Mouse (Mus musculus): ENCODE measurements at regions not wholly inside any gene's neighbourhood (a gene's known extent, or its start where the extent isn't known, plus 50 kb on each side); places are given as distances from the start of the nearest gene placed in this dataset.
A peak's percentile ranks its signal among the peaks of the same experiment; 100 is the strongest.

GRCm38 (mm10) chr9:47276303-47277005 lies 253.5 kb upstream of the Cadm1 start:
- peak; percentile 24 for DNase-seq (ENCODE audit: low spot score)

- DNase-seq (ENCODE audit: low spot score) = no peak
These were observed 250.6 kb upstream of the Cadm1 start for GRCm38 (mm10) chr9:47279410-47279809.

GRCm38 (mm10) chr9:47280146-47280545 lies 249.8 kb upstream of the Cadm1 start:
- DNase-seq (ENCODE audit: low spot score) = peak; percentile 10

GRCm38 (mm10) chr9:47280598-47280997 lies 249.4 kb upstream of the Cadm1 start:
- no peak for DNase-seq (ENCODE audit: low spot score)

- DNase-seq (ENCODE audit: low spot score) = no peak
These were observed 246.1 kb upstream of the Cadm1 start for GRCm38 (mm10) chr9:47283746-47284455.

- DNase-seq (ENCODE audit: low spot score) = no peak
These were observed 242.8 kb upstream of the Cadm1 start for GRCm38 (mm10) chr9:47286930-47287722.

GRCm38 (mm10) chr9:47288587-47289199 lies 241.3 kb upstream of the Cadm1 start:
- DNase-seq (ENCODE audit: low spot score) = no peak

- no peak for DNase-seq (ENCODE audit: low spot score)
These were observed 229.3 kb upstream of the Cadm1 start for GRCm38 (mm10) chr9:47300633-47301032.

GRCm38 (mm10) chr9:47307125-47307751 lies 222.7 kb upstream of the Cadm1 start:
- DNase-seq (ENCODE audit: low spot score) = no peak

GRCm38 (mm10) chr9:47307752-47308500 lies 222.0 kb upstream of the Cadm1 start:
- DNase-seq (ENCODE audit: low spot score) = no peak

GRCm38 (mm10) chr9:47313433-47313832 lies 216.5 kb upstream of the Cadm1 start:
- DNase-seq (ENCODE audit: low spot score) = peak; percentile 57

- no peak for DNase-seq (ENCODE audit: low spot score)
These were observed 215.7 kb upstream of the Cadm1 start for GRCm38 (mm10) chr9:47314236-47314635.

- no peak for DNase-seq (ENCODE audit: low spot score)
These were observed 209.6 kb upstream of the Cadm1 start for GRCm38 (mm10) chr9:47320345-47320744.

- DNase-seq (ENCODE audit: low spot score) = no peak
These were observed 208.7 kb upstream of the Cadm1 start for GRCm38 (mm10) chr9:47321106-47321789.

GRCm38 (mm10) chr9:47322293-47322692 lies 207.7 kb upstream of the Cadm1 start:
- no peak for DNase-seq (ENCODE audit: low spot score)

GRCm38 (mm10) chr9:47323051-47323450 lies 206.9 kb upstream of the Cadm1 start:
- no peak for DNase-seq (ENCODE audit: low spot score)

- DNase-seq (ENCODE audit: low spot score) = no peak
These were observed 202.4 kb upstream of the Cadm1 start for GRCm38 (mm10) chr9:47327575-47327974.

- peak; percentile 35 for DNase-seq (ENCODE audit: low spot score)
These were observed 197.0 kb upstream of the Cadm1 start for GRCm38 (mm10) chr9:47332929-47333328.

- DNase-seq (ENCODE audit: low spot score) = no peak
These were observed 191.8 kb upstream of the Cadm1 start for GRCm38 (mm10) chr9:47338221-47338620.

GRCm38 (mm10) chr9:47346527-47347111 lies 183.4 kb upstream of the Cadm1 start:
- DNase-seq (ENCODE audit: low spot score) = no peak

Data from lung, postnatal 25 days (tissue).